Mouse (Mus musculus) layer of hippocampus, postnatal 10 days (tissue): ENCODE results near the gene Gm3404. TPM values are rescaled to one million over a fixed set of nuclear protein-coding genes. Genes with fewer than 3 reads are reported as not detected.
A peak's percentile ranks its signal among the peaks of the same experiment; 100 is the strongest.
"Not testable (repeated sequence)": the region's sequence is repeated elsewhere in the genome, so short reads cannot be mapped to it uniquely, and the experiment has no call there.

Experiments used
- DNase-seq, 2 experiments: peaks; one replicate each; pipeline ENCODE4 v3.0.0; 2021; ENCODE audit warnings: low spot score in 2 of 2
- long read RNA-seq: library from polyadenylated mRNA; stranded (forward); transcript quantifications from one replicate; pipeline ENCODE4 v2.0.0, GENCODE M21; 2023
- total RNA-seq, 2 experiments: library from RNA; stranded (reverse); gene quantifications; 2 replicates each; pipeline ENCODE4 v1.2.3; 2021

Gm3404 gene
- total RNA-seq = not detected
- long read RNA-seq = 0 reads

GRCm38 (mm10) chr5:146525501-146525900 is at the start of gene Gm3404:
Gene Gm3404, plus strand, starts transcription at chr5:146525801.
- not testable (repeated sequence) for DNase-seq

GRCm38 (mm10) chr5:146479564-146479963 is 46.0 kb upstream of the Gm3404 start:
- peak; percentile 51 to 59 for DNase-seq

- not testable (repeated sequence) for DNase-seq
Measured at GRCm38 (mm10) chr5:146481665-146482064, 43.9 kb upstream of the Gm3404 start, which contains the start of gene Gm6408. Gene Gm6408, plus strand, starts transcription at chr5:146481965.

GRCm38 (mm10) chr5:146488959-146489358 is 36.6 kb upstream of the Gm3404 start:
- DNase-seq = peak; percentile 43 to 53

- not testable (repeated sequence) for DNase-seq
Measured at GRCm38 (mm10) chr5:146491063-146491462, 34.5 kb upstream of the Gm3404 start, which contains the start of gene Gm6370. Gene Gm6370, plus strand, starts transcription at chr5:146491363.

GRCm38 (mm10) chr5:146502099-146502498 is 23.5 kb upstream of the Gm3404 start, which contains the start of gene 4930449I24Rik:
Gene 4930449I24Rik, plus strand, starts transcription at chr5:146502399.
- DNase-seq = not testable (repeated sequence)

DNA sequence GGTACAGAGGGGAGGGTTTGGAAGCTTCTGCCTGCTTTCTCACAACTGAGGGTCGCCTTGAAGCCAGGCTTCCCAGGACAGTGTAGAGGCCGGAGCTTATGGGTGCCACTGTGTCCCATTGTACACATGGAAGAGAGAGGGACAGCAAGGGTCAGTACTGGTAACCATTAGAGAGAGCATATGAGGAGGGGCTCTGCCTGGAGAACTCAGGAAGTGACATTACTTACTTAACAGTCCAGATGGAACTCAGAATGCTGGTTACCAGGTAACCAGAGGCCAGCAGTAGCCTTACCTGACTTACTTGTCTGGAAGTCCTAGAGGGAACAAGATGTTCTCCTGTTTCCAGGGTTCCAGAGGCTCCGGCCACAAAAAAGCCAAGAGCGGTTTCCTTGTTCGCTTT is 11.8 kb upstream of the Gm3404 start, which contains the start of gene Gm3402:
Gene Gm3402 (plus strand): TSS at position 301 of the 400 bp plus-strand sequence.
- DNase-seq = not testable (repeated sequence)

GRCm38 (mm10) chr5:146537347-146537746 is 11.7 kb downstream of the Gm3404 start, which contains the start of gene Gm3409:
Gene Gm3409, plus strand, starts transcription at chr5:146537647.
- DNase-seq = not testable (repeated sequence)

DNA sequence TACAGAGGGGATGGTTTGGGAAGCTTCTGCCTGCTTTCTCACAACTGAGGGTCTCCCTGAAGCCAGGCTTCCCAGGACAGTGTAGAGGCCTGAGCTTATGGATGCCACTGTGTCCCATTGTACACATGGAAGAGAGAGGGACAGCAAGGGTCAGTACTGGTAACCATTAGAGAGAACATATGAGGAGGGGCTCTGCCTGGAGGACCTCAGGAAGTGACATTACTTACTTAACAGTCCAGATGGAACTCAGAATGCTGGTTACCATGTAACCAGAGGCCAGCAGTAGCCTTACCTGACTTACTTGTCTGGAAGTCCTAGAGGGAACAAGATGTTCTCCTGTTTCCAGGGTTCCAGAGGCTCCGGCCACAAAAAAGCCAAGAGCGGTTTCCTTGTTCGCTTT is 30.2 kb downstream of the Gm3404 start, which contains the start of gene Gm3415:
Gene Gm3415 (plus strand): TSS at position 301 of the 400 bp plus-strand sequence.
- not testable (repeated sequence) for DNase-seq

DNA sequence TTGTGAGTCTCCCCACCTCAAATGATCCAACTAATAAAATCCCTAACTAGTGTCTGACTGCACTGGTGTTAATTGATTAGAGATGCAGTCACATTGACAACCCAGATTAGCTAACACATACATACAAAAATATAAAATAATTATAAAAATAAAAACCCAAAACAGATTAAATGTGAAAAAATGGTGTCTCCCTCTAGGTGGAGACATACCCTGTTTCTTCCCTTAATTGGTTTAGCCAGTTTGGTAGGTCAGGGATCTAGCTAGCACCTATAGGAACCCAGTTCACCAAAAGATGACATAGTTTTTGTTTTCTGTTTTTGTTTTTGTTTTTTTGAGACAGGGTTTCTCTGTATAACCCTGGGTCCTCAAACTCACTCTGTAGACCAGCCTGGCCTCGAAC is 38.7 kb downstream of the Gm3404 start:
- DNase-seq = no peak

DNA sequence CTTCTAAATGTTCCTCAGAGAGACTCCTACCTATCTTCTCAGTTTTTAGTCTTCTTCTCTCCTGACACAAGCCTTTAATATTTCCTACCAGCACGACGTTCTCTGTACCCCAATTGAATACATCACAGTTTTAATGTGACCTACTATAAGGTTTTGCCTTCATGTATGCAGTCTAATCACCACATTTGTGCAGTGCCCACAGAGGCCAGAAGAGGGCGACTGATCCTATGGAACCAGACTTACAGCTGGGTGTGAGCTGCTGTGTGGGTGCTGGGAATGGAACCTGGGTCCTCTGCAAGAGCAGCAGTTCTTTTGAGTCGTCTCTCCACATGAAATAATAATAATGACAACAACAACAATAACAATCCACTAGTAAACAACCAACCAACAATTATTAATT is 41.5 kb downstream of the Gm3404 start:
- no peak for DNase-seq

GRCm38 (mm10) chr5:146570179-146570578 is 44.6 kb downstream of the Gm3404 start:
- DNase-seq = not testable (repeated sequence)

GRCm38 (mm10) chr5:146571830-146572734 is 46.5 kb downstream of the Gm3404 start:
- DNase-seq = peak; percentile 70 to 81

DNA sequence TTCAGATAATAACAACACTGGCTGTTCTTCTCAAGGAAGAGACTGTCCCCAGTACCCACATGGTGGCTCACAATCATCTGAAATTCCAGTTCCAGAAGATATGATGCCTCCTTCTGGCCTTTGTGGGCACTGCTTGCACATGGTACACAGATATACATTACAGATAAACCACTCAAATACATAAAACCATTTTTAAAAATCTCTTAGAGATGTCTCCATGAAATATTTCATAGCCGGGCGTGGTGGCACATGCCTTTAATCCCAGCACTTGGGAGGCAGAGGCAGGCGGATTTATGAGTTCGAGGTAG is 47.1 kb downstream of the Gm3404 start:
- not testable (repeated sequence) for DNase-seq

GRCm38 (mm10) chr5:146576668-146577067 is 51.1 kb downstream of the Gm3404 start:
- DNase-seq = no peak

Other genes starting within 250 kb of the Gm3404 start
- 10 to 100 TPM; 77.3 to 85.9 TPM for gene Wasf3, start 140.8 kb upstream of the Gm3404 start, total RNA-seq
- not detected for gene Gm6408, start 43.8 kb upstream of the Gm3404 start, total RNA-seq
- not detected for gene Gm6370, start 34.4 kb upstream of the Gm3404 start, total RNA-seq
- not detected for gene 4930449I24Rik, start 23.4 kb upstream of the Gm3404 start, total RNA-seq
- not detected for gene Gm3402, start 11.7 kb upstream of the Gm3404 start, total RNA-seq
- gene Gm3409, start 11.8 kb downstream of the Gm3404 start, total RNA-seq = not detected
- gene Gm3415, start 30.3 kb downstream of the Gm3404 start, total RNA-seq = not detected
- 10 to 100 TPM; 46.1 to 46.9 TPM for gene Gpr12, start 59.4 kb downstream of the Gm3404 start, total RNA-seq